Mouse (Mus musculus) embryonic facial prominence, embryonic 12.5 days (tissue): ENCODE results near the gene Olfr593. TPM values are rescaled to one million over a fixed set of nuclear protein-coding genes. Genes with fewer than 3 reads are reported as not detected.
"Not testable (repeated sequence)": the region's sequence is repeated elsewhere in the genome, so short reads cannot be mapped to it uniquely, and the experiment has no call there.

ENCODE experiments used
- ATAC-seq: fragments of 200-750 bp; cut with Nextera tagmentation; 2 replicates; pipeline ENCODE4 v1.8.0; 2017; ENCODE audit not compliant: insufficient number of reproducible peaks, insufficient read depth, low FRiP score, low TSS enrichment
- H3K27ac ChIP-seq: fragments of 300-500 bp; sonication (generic); 2 replicates; pipeline ENCODE4 v1.5.1; 2016; ENCODE audit warnings: mild to moderate bottlenecking
- H3K27me3 ChIP-seq: fragments of 300-500 bp; sonication (generic); 2 replicates; pipeline ENCODE4 v1.6.1; 2016; ENCODE audit warnings: mild to moderate bottlenecking, moderate library complexity
- H3K36me3 ChIP-seq: fragments of 300-500 bp; sonication (generic); 2 replicates; pipeline ENCODE4 v1.6.1; 2016; ENCODE audit warnings: mild to moderate bottlenecking
- H3K4me1 ChIP-seq: fragments of 300-500 bp; sonication (generic); 2 replicates; pipeline ENCODE4 v1.6.1; 2016
- H3K4me2 ChIP-seq: fragments of 300-500 bp; sonication (generic); replicated peaks from 2 replicates; pipeline ENCODE4 v1.6.1; 2016; ENCODE audit warnings: mild to moderate bottlenecking, moderate library complexity
- H3K4me3 ChIP-seq: fragments of 300-500 bp; sonication (generic); 2 replicates; pipeline ENCODE4 v1.5.1; 2016; ENCODE audit warnings: mild to moderate bottlenecking
- H3K9ac ChIP-seq: fragments of 300-500 bp; sonication (generic); 2 replicates; pipeline ENCODE4 v1.6.1; 2016; ENCODE audit warnings: mild to moderate bottlenecking, moderate library complexity
- H3K9me3 ChIP-seq: fragments of 300-500 bp; sonication (generic); 2 replicates; pipeline ENCODE4 v1.6.1; 2016; ENCODE audit warnings: mild to moderate bottlenecking, moderate library complexity
- WGBS: fragments of 180-500 bp; shearing (Covaris S2); methylation state at CpG from one replicate; pipeline ENCODE4 v1.1.7; 2016; 5-methylcytosine and 5-hydroxymethylcytosine counted together
- microRNA-seq: library from miRNA; unstranded; fragments of <30 nt; microRNA quantifications from one replicate; pipeline ENCODE4, GENCODE M21; 2017
- polyA plus RNA-seq: library from polyadenylated mRNA; unstranded; fragments of >200 nt; fragmentation: Nextera tagmentation; extraction: Ambion mirVana; gene quantifications from 2 replicates; pipeline ENCODE4 v1.2.1, GENCODE M21; 2016

The Olfr593 gene
- polyA plus RNA-seq: not detected in 2 replicates

- 73% methylated on average over 1 of the region's 1 CpGs for WGBS
- ATAC-seq: no peak
- Histone ChIP-seq H3K4me3 (no peak within 1 kb of the TSS), H3K4me1 (no peaks in the 10 kb centered on the region), H3K4me2 (no peak within 1 kb of the TSS), H3K27ac (no peak within 1 kb of the TSS), H3K9me3 (no peaks in the 10 kb centered on the region), H3K36me3 (no peaks in the 10 kb centered on the region), H3K9ac (no peak within 1 kb of the TSS), H3K27me3 (no peaks in the 10 kb centered on the region)
Observed at GRCm38 (mm10) chr7:103211562-103211961, at the start of gene Olfr593. TSS of gene Olfr593 (plus strand) at chr7:103211862.

- no peak overlapping the region for H3K4me2 ChIP-seq
- H3K27ac ChIP-seq: no peak overlapping the region
- H3K9me3 ChIP-seq: no peaks in the 10 kb centered on the region
- no peaks in the 10 kb centered on the region for H3K4me1 ChIP-seq
- 79% methylated on average over 5 of the region's 5 CpGs for WGBS
- H3K4me3 ChIP-seq: no peak overlapping the region
- no peaks in the 10 kb centered on the region for H3K36me3 ChIP-seq
- H3K27me3 ChIP-seq: no peaks in the 10 kb centered on the region
- ATAC-seq: no peak
- H3K9ac ChIP-seq: no peak overlapping the region
Observed at GRCm38 (mm10) chr7:103169697-103170096, 42.0 kb upstream of the Olfr593 start.

DNA sequence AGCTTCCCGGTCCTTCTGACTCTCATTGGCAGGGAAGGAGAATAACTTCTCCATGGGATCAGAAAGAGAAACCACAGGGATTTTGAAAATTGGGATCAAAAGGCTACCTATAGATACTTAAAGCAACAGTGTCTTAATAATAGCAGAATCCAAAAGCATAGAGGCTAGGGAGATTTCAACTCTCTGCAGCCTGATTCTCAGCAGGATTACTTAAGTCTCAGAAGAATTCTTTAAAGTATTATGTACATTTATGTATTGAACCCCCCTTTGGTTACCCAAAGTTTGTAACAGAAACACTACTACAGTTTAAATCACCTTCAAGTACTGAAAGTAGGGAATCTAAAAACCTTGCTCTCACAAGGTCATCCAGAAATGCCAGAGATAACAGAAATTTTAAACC is 33.4 kb upstream of the Olfr593 start, which contains the start of gene Olfr591:
Gene Olfr591, minus strand, starts transcription at position 101 of the 400 bp plus-strand sequence.
- no peaks in the 10 kb centered on the region for H3K27me3 ChIP-seq
- 67% methylated on average over 1 of the region's 1 CpGs for WGBS
- no peak for ATAC-seq
- H3K27ac ChIP-seq: no peak within 1 kb of the TSS
- no peak within 1 kb of the TSS for H3K9ac ChIP-seq
- no peak within 1 kb of the TSS for H3K4me3 ChIP-seq
- 0 out of 2 replicates have a peak, but pooled peaks cover 6% of the 10 kb centered on the region for H3K9me3 ChIP-seq
- no peaks in the 10 kb centered on the region for H3K4me1 ChIP-seq
- no peak within 1 kb of the TSS for H3K4me2 ChIP-seq
- no peaks in the 10 kb centered on the region for H3K36me3 ChIP-seq

DNA sequence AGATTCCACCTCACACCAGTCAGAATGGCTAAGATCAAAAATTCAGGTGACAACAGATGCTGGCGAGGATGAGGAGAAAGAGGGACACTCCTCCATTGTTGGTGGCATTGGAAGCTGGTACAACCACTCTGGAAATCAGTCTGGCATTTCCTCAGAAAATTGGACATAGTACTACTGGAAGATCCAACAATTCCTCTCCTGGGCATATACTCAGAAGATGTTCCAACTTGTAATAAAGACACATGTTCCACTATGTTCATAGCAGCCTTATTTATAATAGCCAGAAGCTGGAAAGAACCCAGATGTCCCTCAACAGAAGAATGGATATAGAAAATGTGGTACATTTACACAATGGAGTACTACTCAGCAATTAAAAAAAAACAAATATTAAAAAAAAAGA is 27.2 kb upstream of the Olfr593 start, which contains the start of gene Olfr592:
Gene Olfr592, plus strand, starts transcription at position 301 of the 400 bp plus-strand sequence.
- 70% methylated on average over 1 of the region's 1 CpGs for WGBS
- not testable (repeated sequence) for H3K4me3 ChIP-seq, H3K27me3 ChIP-seq, H3K4me2 ChIP-seq, H3K27ac ChIP-seq, H3K9me3 ChIP-seq, H3K36me3 ChIP-seq, ATAC-seq, H3K9ac ChIP-seq, H3K4me1 ChIP-seq

- not testable (repeated sequence) for H3K4me2 ChIP-seq, H3K9ac ChIP-seq, H3K9me3 ChIP-seq, H3K27me3 ChIP-seq, H3K27ac ChIP-seq, H3K4me3 ChIP-seq, H3K4me1 ChIP-seq, ATAC-seq, H3K36me3 ChIP-seq
- WGBS: 83% methylated on average over 5 of the region's 5 CpGs
Observed at GRCm38 (mm10) chr7:103212050-103212449, 388 bp downstream of the Olfr593 start.

GRCm38 (mm10) chr7:103216696-103217095 is 5.0 kb downstream of the Olfr593 start, which contains the start of gene Olfr594:
TSS of gene Olfr594 (plus strand) at chr7:103216996.
- Histone ChIP-seq H3K36me3 (no peaks in the 10 kb centered on the region), H3K4me2 (no peak within 1 kb of the TSS), H3K27me3 (no peaks in the 10 kb centered on the region), H3K9me3 (no peaks in the 10 kb centered on the region; the same call in 1 of the 2 replicates), H3K27ac (no peak within 1 kb of the TSS), H3K4me3 (no peak within 1 kb of the TSS), H3K4me1 (no peaks in the 10 kb centered on the region), H3K9ac (no peak within 1 kb of the TSS)
- ATAC-seq: no peak

- H3K4me3 ChIP-seq, H3K27me3 ChIP-seq, H3K4me2 ChIP-seq, H3K27ac ChIP-seq, H3K4me1 ChIP-seq, H3K36me3 ChIP-seq, ATAC-seq, H3K9me3 ChIP-seq, H3K9ac ChIP-seq: not testable (repeated sequence)
Observed at GRCm38 (mm10) chr7:103252405-103252804, 40.7 kb downstream of the Olfr593 start, which contains the start of gene Usp17ld. TSS of gene Usp17ld (minus strand) at chr7:103252505.

Small RNA genes within 50 kb of the gene (microRNA-seq; reads per million reads assigned to microRNA genes)
- not detected for gene Gm25171

Other genes with a start within 250 kb of the Olfr593 start
- gene Olfr576, start 249.2 kb upstream of the Olfr593 start, polyA plus RNA-seq: not detected in 2 replicates
- gene Olfr577, start 235.9 kb upstream of the Olfr593 start, polyA plus RNA-seq: not detected in 2 replicates
- gene Olfr578, start 222.5 kb upstream of the Olfr593 start, polyA plus RNA-seq: not detected in 2 replicates
- gene Olfr582, start 173.8 kb upstream of the Olfr593 start, polyA plus RNA-seq: not detected in 2 replicates
- not detected in 2 replicates for gene Olfr583, start 160.6 kb upstream of the Olfr593 start, polyA plus RNA-seq
- gene Olfr584, start 130.0 kb upstream of the Olfr593 start, polyA plus RNA-seq: not detected in 2 replicates
- not detected in 2 replicates for gene Olfr585, start 114.1 kb upstream of the Olfr593 start, polyA plus RNA-seq
- gene Olfr586, start 86.2 kb upstream of the Olfr593 start, polyA plus RNA-seq: not detected in 2 replicates
- gene Olfr588-ps1, start 71.0 kb upstream of the Olfr593 start, polyA plus RNA-seq: not detected in 2 replicates
- gene Olfr589, start 55.5 kb upstream of the Olfr593 start, polyA plus RNA-seq: not detected in 2 replicates
- gene Olfr591, start 33.5 kb upstream of the Olfr593 start, polyA plus RNA-seq: not detected in 2 replicates
- gene Olfr592, start 27.1 kb upstream of the Olfr593 start, polyA plus RNA-seq: not detected in 2 replicates
- not detected in 2 replicates for gene Olfr594, start 5.1 kb downstream of the Olfr593 start, polyA plus RNA-seq
- gene Usp17ld, start 40.6 kb downstream of the Olfr593 start, polyA plus RNA-seq: not detected in 2 replicates
- not detected in 2 replicates for gene Olfr596, start 93.8 kb downstream of the Olfr593 start, polyA plus RNA-seq
- not detected in 2 replicates for gene Olfr597, start 104.5 kb downstream of the Olfr593 start, polyA plus RNA-seq
- gene Olfr598, start 111.7 kb downstream of the Olfr593 start, polyA plus RNA-seq: not detected in 2 replicates
- gene Olfr599, start 124.1 kb downstream of the Olfr593 start, polyA plus RNA-seq: not detected in 2 replicates
- gene Olfr600, start 137.8 kb downstream of the Olfr593 start, polyA plus RNA-seq: not detected in 2 replicates
- gene Olfr601, start 150.8 kb downstream of the Olfr593 start, polyA plus RNA-seq: not detected in 2 replicates
- gene Olfr603, start 174.3 kb downstream of the Olfr593 start, polyA plus RNA-seq: not detected in 2 replicates
- not detected in 2 replicates for gene Usp17lc, start 203.2 kb downstream of the Olfr593 start, polyA plus RNA-seq
- gene Olfr605, start 233.6 kb downstream of the Olfr593 start, polyA plus RNA-seq: not detected in 2 replicates
- gene Olfr606, start 237.2 kb downstream of the Olfr593 start, polyA plus RNA-seq: not detected in 2 replicates